Mouse (Mus musculus) spleen, postnatal 4 days (tissue): ENCODE measurements around the gene Dnm1l.
A peak's percentile ranks its signal among the peaks of the same experiment; 100 is the strongest.
"Not testable (repeated sequence)": the region's sequence is repeated elsewhere in the genome, so short reads cannot be mapped to it uniquely, and the experiment has no call there.

ENCODE experiments used
- DNase-seq, 2 experiments: peaks; one replicate each; pipeline ENCODE4 v3.0.0; 2022; ENCODE audit warnings: low spot score in 2 of 2

Gene Dnm1l

DNA sequence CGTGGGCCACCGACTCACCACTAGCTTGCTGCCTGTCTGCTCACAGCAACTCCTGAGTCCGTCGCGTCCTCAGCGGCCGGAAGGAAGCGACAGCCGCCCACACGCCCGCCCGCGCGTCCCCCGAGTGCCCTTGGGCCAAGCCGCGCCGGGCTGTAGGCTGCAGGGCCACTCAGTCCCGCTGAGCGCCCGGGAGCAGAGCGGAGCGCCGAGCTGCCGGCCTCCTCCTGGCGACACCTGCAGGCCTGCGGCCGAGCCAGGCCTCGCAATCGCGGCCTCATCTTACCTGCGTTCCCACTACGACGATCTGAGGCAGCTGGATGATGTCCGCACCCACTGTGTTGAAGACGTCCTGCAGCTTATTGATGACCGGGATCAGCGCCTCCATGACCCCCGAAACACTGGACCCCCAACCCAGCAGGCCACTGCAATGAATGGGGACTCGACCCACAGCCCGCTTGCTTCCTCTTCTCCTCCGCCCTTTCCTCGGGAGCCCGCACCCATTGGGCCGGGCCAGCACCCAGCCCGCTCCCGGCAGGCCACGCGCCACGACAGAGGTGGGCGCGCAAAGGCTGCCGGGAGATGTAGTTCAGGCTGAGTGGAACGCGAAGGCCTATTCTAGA lies at the start of gene Dnm1l:
Dnm1l (minus strand) TSS at position 479 of the 620 bp plus-strand sequence.
- peak; percentile 90 to 96 for DNase-seq

GRCm38 (mm10) chr16:16367217-16367616 lies 8.5 kb upstream of the Dnm1l start:
- DNase-seq = not testable (repeated sequence)

- not testable (repeated sequence) for DNase-seq
Measured at GRCm38 (mm10) chr16:16359101-16359482, 333 bp upstream of the Dnm1l start.

DNA sequence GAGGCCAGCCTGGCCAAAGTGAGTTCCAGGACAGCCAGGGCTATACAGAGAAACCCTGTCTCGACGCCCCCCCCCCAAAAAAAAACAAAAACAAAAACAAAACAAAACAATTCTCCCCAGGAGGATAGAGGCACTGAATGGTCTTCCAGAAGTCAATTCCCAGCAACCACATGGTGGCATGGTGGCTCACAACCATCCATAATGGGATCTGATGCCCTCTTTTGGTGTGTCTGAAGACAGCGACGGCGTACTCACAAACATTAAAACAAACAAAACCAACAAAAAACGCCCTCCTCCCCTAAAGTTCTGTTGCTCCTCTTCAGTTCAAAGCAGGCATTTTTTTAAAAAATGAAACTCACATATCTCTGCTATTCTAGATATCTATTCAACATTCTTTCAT lies 851 bp downstream of the Dnm1l start:
- peak in 1 of 2 experiments; percentile 12 for DNase-seq

- DNase-seq = no peak
Measured at GRCm38 (mm10) chr16:16346420-16346819, 12.3 kb downstream of the Dnm1l start.

DNA sequence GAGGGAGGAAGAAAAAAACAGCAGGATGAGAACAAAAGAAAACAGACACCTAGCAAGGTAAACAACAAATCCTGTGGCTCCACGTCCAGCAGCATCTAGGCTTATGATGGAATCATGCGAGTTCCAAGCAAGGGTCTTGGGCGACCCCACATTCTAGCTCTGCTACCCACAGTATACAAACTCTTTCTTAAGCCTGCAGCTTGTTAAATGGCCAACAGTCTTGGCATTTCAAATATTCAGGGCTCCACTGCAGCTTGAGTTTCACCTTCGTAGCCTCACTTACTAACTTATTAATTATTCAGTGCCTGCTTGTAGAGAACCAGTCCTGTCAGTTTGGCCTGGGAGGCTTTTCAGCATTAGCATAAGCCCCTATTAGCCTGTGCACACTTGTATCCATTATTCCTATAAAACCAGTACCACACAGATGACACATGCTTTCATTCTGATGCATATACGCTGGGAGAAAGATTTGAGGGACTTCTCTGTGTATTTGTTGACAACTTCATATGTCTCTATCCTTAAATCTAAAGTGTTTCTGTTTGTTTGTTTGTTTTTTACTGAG lies 32.9 kb downstream of the Dnm1l start:
- DNase-seq = no peak

DNA sequence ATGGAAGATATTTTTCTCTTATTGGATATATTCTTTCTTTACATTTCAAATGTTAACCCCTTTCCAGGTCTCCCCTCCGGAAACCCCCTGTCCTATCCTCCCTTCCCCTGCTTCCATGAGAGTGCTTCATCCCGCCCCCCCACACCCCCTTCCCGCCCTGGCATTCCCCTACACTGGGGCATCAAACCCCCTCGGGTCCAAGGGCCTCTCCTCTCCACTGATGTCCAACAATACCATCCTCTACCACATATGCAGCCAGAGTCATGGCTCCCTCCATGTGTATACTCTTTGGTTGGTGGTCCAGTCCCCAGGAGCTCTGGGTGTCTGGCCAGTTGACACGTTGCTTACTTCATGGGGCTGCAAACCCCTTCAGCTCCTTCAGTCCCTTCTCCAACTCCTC lies 47.4 kb downstream of the Dnm1l start:
- DNase-seq = no peak

- DNase-seq = no peak
Measured at GRCm38 (mm10) chr16:16303888-16304287, 54.9 kb downstream of the Dnm1l start.

DNA sequence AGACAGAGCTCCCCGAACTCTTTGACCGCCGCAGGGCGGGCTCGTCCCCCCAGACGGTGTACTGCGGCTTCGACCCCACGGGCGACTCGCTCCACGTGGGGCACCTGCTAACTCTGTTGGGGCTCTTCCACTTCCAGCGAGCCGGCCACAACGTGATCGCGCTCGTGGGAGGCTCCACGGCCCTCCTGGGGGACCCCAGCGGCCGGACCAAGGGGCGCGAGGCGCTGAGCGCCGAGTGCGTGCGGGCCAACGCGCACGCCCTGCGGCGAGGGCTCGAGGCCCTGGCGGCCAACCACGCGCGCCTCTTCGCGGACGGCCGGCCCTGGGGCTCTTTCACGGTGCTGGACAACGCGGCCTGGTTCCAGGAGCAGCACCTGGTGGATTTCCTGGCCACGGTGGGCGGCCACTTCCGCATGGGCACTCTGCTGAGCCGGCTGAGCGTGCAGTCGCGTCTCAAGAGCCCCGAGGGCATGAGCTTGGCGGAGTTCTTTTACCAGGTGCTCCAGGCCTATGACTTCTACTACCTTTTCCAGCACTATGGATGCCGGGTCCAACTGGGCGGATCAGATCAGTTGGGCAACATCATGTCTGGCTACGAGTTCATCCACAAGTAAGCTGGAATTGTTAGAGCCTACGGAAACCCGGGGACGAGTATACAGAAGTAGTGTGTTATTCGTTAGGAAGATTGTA lies 55.5 kb downstream of the Dnm1l start:
- peak; percentile 42 to 78 for DNase-seq

- DNase-seq = peak; percentile 89 to 92
Measured at GRCm38 (mm10) chr16:16302369-16303137, 56.2 kb downstream of the Dnm1l start, which contains the start of gene Yars2. TSS of gene Yars2 (plus strand) at chr16:16302965.

DNA sequence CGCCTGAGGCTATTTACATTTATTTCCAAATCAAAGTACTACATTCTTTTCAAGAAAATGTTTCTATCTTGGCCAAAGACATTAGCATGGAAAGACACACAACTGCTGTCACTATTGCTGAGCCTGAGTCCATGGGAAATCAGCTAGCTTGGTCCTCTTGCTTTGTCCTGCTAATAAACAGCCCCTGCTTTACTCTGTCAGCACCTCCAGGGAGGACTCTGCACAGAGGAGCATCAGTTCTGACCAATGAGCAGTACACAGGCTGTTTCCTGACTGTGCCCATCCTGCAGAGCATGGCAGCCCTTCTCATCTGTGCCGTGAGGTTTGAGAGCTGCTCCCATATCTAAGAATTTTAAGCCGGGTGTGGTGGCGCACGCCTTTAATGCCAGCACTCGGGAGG lies 85.0 kb downstream of the Dnm1l start:
- no peak for DNase-seq

DNA sequence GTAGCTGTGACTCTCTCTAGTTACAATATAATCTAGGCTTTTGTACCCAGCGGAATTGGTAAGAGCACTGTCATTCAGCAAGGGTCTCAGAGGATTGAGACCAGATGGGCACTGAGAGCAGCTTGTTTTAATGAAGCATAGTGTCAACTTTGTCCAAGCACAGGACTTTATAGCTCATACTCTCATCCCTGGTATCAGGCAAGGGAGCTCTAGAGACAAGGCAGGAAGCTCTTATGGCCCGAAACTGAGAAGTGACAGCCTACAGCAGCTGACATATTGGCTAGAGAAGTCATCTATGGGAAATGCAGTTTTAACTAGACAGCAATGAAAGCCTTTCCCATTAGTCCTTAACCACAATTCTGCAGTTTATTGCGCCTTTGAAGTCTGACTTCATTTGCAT lies 85.8 kb downstream of the Dnm1l start:
- no peak for DNase-seq

DNA sequence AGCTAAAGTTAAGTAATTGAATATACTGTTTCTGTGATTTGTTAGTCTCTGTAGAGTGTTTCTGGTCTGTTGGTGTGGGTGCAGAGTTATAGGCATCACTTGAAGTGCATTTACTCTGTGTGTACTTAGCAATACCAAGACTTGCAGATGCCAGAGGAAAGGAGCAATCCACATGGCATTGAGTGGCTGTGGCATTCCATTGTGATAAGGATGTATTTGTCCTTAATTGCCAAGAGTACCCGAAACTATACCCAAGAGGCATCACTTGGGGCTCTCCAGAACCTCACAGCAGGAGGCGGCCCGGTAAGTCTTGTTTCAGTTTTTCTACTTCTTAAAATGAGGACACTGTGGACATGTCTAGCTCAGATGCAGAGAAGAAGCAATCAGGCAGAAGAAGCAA lies 96.3 kb downstream of the Dnm1l start:
- DNase-seq = no peak
